In the genomic region with DNA sequence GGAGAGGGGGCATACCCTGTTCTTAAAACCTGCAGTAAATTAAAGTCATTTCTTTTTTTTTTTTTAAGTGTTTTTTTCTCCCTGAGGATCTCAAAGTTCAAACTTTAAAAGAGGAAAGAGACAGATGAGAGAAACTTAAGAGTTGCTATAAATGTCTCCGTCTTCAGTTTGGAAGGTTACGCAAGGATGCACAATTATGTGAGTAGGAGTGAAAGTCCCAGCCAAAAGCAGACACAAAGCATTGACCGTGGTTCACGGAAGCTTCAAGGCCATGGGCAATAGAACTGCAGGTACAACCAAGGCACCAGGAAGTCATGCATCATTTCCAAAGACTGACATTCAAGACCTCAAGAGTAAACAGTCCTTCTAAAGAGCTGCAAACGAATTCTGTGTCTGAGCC, we compare ENCODE assay signal across 19 mouse cellular contexts. TPM values are rescaled to one million over a fixed set of nuclear protein-coding genes. Genes with fewer than 3 reads are reported as not detected.
DNase-seq lines count a peak whose midpoint lies in the region; ATAC-seq and TF ChIP-seq lines count a peak whose summit lies in the region.
"Had no signal": no experiment of that assay in that cellular context is flagged by ENCODE, and none has a peak within 500 bp of the region (broad histone marks: within the 10 kb centered on the region; RNA-seq: fewer than 3 reads in every experiment).

No protein-coding gene starts in this region.

- no peak overlapping the region for H3K4me2 ChIP-seq in kidney, embryonic 16.5 days (replicated peaks; ENCODE audit: low read depth, low read length)

- no peak for ATAC-seq in kidney, embryonic 16.5 days (ENCODE audit: low FRiP score, low TSS enrichment)
- ATAC-seq: activated CD4-positive, CD25-positive, alpha-beta regulatory T cell, adult 4 months; CD4-positive, CD25-positive, alpha-beta regulatory T cell, adult 4 months; Patski had no signal

- TF ChIP-seq CTCF in kidney, adult 2 months (conservative IDR thresholded peaks at IDR 0.05; ENCODE audit: insufficient read depth, insufficient read length, low read depth, low read length) = no peak

- H3K27me3 ChIP-seq in kidney, adult 2 months (replicated peaks; ENCODE audit: control insufficient read depth, insufficient read depth, low read length) = no peaks in the 10 kb centered on the region
- H3K27me3 ChIP-seq in kidney, embryonic 16.5 days (ENCODE audit: insufficient read depth, low read length) = peaks cover 5% of the 10 kb centered on the region; the same call in 1 of the 2 replicates
- H3K27me3 ChIP-seq: CH12.LX had no signal

- peak overlapping the region; percentile 60; the same call in 1 of the 2 replicates for H3K27ac ChIP-seq in kidney, adult 2 months (ENCODE audit: insufficient read depth, low read depth, low read length)
- H3K27ac ChIP-seq in kidney, embryonic 16.5 days (ENCODE audit: low read length) = no peak overlapping the region

- H3K4me3 ChIP-seq in kidney, adult 2 months (ENCODE audit: insufficient read depth, low read depth, low read length) = no peak overlapping the region
- H3K4me3 ChIP-seq in kidney, embryonic 16.5 days (ENCODE audit: low read length) = no peak overlapping the region

- H3K9me3 ChIP-seq in kidney, embryonic 16.5 days (ENCODE audit: low read length) = no peaks in the 10 kb centered on the region
- H3K9me3 ChIP-seq: G1E had no signal

- WGBS in kidney, adult 2 months = 49% methylated on average over 5 of the region's 5 CpGs
- WGBS in kidney, embryonic 16.5 days = 51% methylated on average over 5 of the region's 5 CpGs

- peak; percentile 57 for DNase-seq in kidney, adult 2 months
- DNase-seq in kidney, adult 9 months = peak; percentile 55
- DNase-seq in kidney, postnatal 14 days = no peak
- DNase-seq: adrenal gland, adult 2 months; adrenal gland, adult 8-10 months; adrenal gland, postnatal 10 days; adrenal gland, postnatal 14 days; adrenal gland, postnatal 25 days; adrenal gland, postnatal 36 days; B cell, adult 2 months; cerebellum, adult 11 months; cerebellum, adult 11-12 months; cerebellum, adult 18-20 months had no signal

- no peak overlapping the region for H3K9ac ChIP-seq in kidney, embryonic 16.5 days (replicated peaks; ENCODE audit: low read length)

- peaks cover 7% of the 10 kb centered on the region; the same call in 1 of the 2 replicates for H3K4me1 ChIP-seq in kidney, adult 2 months (ENCODE audit: control insufficient read depth, insufficient read depth, low read length)
- H3K4me1 ChIP-seq in kidney, embryonic 16.5 days (ENCODE audit: insufficient read depth, low read length) = 0 out of 2 replicates have a peak, but pooled peaks cover 4% of the 10 kb centered on the region

- no peaks in the 10 kb centered on the region for H3K36me3 ChIP-seq in kidney, adult 2 months (ENCODE audit: control insufficient read depth, insufficient read depth, low read length)
- H3K36me3 ChIP-seq in kidney, embryonic 16.5 days (ENCODE audit: insufficient read depth, low read length) = no peaks in the 10 kb centered on the region

- TF ChIP-seq POLR2A in kidney, adult 2 months (IDR thresholded peaks at IDR 0.05; ENCODE audit: low read depth, low read length) = no peak

RNA-seq across cellular contexts. Expression of gene Gpc4, which starts 28.5 kb away (rescaled TPM):
- 97.7 and 98.0 TPM in 2 replicates for polyA plus RNA-seq in kidney, adult 2 months (2012; rRNA removed)
- polyA plus RNA-seq in kidney, embryonic 16.5 days (2015; fragmentation: Nextera tagmentation; extraction: Ambion mirVana) = 107 TPM in 2 replicates
- polyA plus RNA-seq: CD4-positive, CD25-positive, alpha-beta regulatory T cell, adult 4 months had no signal
